Mouse (Mus musculus) lung, adult 2 months (tissue): ENCODE data around the gene Hnrnph1. TPM values are rescaled to one million over a fixed set of nuclear protein-coding genes. Genes with fewer than 3 reads are reported as not detected.

ENCODE experiments used
- DNase-seq: peaks from one replicate; pipeline ENCODE4 v3.0.0; 2022
- H3K4me1 ChIP-seq: fragments of 200-500 bp; 2 replicates; pipeline ENCODE4 v1.6.1; 2011; ENCODE audit warnings: low read length; ENCODE audit not compliant: control insufficient read depth, insufficient read depth
- H3K4me3 ChIP-seq: fragments of 200-500 bp; replicated peaks from 2 replicates; pipeline ENCODE3; 2011; ENCODE audit warnings: low read depth, mild to moderate bottlenecking, control low read depth, low read length; ENCODE audit errors: extremely low read depth
- CTCF ChIP-seq: fragments of 200-500 bp; IDR thresholded peaks from 2 replicates; pipeline ENCODE4 v1.5.1; 2011; ENCODE audit warnings: mild to moderate bottlenecking, low read length, control low read depth; ENCODE audit not compliant: insufficient read depth
- POLR2A ChIP-seq: fragments of 200-500 bp; IDR thresholded peaks from 2 replicates; pipeline ENCODE4 v1.6.1; 2011; ENCODE audit warnings: low read depth, mild to moderate bottlenecking, control low read depth, low read length, borderline replicate concordance; ENCODE audit errors: extremely low read depth
- WGBS: fragments of 180-500 bp; shearing (Covaris S2); methylation state at CpG from one replicate; pipeline ENCODE4 v1.1.7; 2018; 5-methylcytosine and 5-hydroxymethylcytosine counted together
- polyA plus RNA-seq: library from polyadenylated mRNA; depleted of rRNA; stranded (reverse); fragments of >200 nt; gene quantifications from 2 replicates; pipeline ENCODE4 v1.2.3, GENCODE M21; 2012

The Hnrnph1 gene
- polyA plus RNA-seq, 1 experiment = 94.9 TPM

GRCm38 (mm10) chr11:50397316-50397715, 20.5 kb downstream of the Hnrnph1 start:
- no peak for DNase-seq
- no peak overlapping the region for H3K4me3 ChIP-seq
- 80% methylated on average over 9 of the region's 9 CpGs for WGBS
- TF ChIP-seq POLR2A (no peak), CTCF (no peak)
- H3K4me1 ChIP-seq = no peaks in the 10 kb centered on the region

GRCm38 (mm10) chr11:50398803-50399202, 22.0 kb downstream of the Hnrnph1 start:
- TF ChIP-seq CTCF = no peak
- no peak for TF ChIP-seq POLR2A
- H3K4me1 ChIP-seq = no peaks in the 10 kb centered on the region; the same call in 1 of the 2 replicates
- WGBS = 87% methylated on average over 13 of the region's 13 CpGs

GRCm38 (mm10) chr11:50402481-50402880, 25.7 kb downstream of the Hnrnph1 start:
- Histone ChIP-seq H3K4me3 (no peak overlapping the region), H3K4me1 (no peaks in the 10 kb centered on the region; the same call in 1 of the 2 replicates)
- 95% methylated on average over 3 of the region's 3 CpGs for WGBS
- TF ChIP-seq POLR2A (no peak), CTCF (no peak)
- no peak for DNase-seq

More at GRCm38 (mm10) chr11:50398803-50399202, 22.0 kb downstream of the Hnrnph1 start:
- no peak for DNase-seq
- no peak overlapping the region for H3K4me3 ChIP-seq

GRCm38 (mm10) chr11:50403367-50404014, 26.7 kb downstream of the Hnrnph1 start:
- no peak for TF ChIP-seq CTCF
- no peak overlapping the region for H3K4me3 ChIP-seq
- 60% methylated on average over 10 of the region's 10 CpGs for WGBS
- no peak for DNase-seq
- H3K4me1 ChIP-seq = no peaks in the 10 kb centered on the region; the same call in 1 of the 2 replicates

GRCm38 (mm10) chr11:50407235-50407634, 30.4 kb downstream of the Hnrnph1 start:
- no peak for DNase-seq
- no peak overlapping the region for H3K4me3 ChIP-seq
- 56% methylated on average over 6 of the region's 6 CpGs for WGBS
- TF ChIP-seq POLR2A (no peak), CTCF (no peak)
- H3K4me1 ChIP-seq = no peaks in the 10 kb centered on the region; the same call in 1 of the 2 replicates

- no peak for TF ChIP-seq CTCF
- WGBS = 82% methylated on average over 6 of the region's 6 CpGs
- DNase-seq = no peak
- H3K4me3 ChIP-seq = no peak overlapping the region
- no peaks in the 10 kb centered on the region for H3K4me1 ChIP-seq
These were observed 38.9 kb downstream of the Hnrnph1 start for GRCm38 (mm10) chr11:50415563-50416241.

- 54% methylated on average over 2 of the region's 2 CpGs for WGBS
- DNase-seq = no peak
- TF ChIP-seq CTCF = no peak
- no peak for TF ChIP-seq POLR2A
- Histone ChIP-seq H3K4me3 (no peak overlapping the region), H3K4me1 (no peaks in the 10 kb centered on the region)
These were observed 41.1 kb downstream of the Hnrnph1 start for GRCm38 (mm10) chr11:50417856-50418255.

- no peaks in the 10 kb centered on the region for H3K4me1 ChIP-seq
- H3K4me3 ChIP-seq = no peak overlapping the region
- DNase-seq = no peak
- TF ChIP-seq CTCF = no peak
- no peak for TF ChIP-seq POLR2A
- WGBS = 64% methylated on average over 5 of the region's 5 CpGs
These were observed 44.7 kb downstream of the Hnrnph1 start for GRCm38 (mm10) chr11:50421461-50421860.

GRCm38 (mm10) chr11:50421934-50422780, 45.4 kb downstream of the Hnrnph1 start:
- TF ChIP-seq POLR2A (peak; percentile 42; the same call in 1 of the 2 replicates), CTCF (no peak)
- no peaks in the 10 kb centered on the region for H3K4me1 ChIP-seq
- 26% methylated on average over 22 of the region's 22 CpGs for WGBS
- peak; percentile 46 for DNase-seq
- H3K4me3 ChIP-seq = peak overlapping the region; percentile 4

GRCm38 (mm10) chr11:50426056-50426455, 49.3 kb downstream of the Hnrnph1 start:
- DNase-seq = no peak
- TF ChIP-seq CTCF = no peak
- no peak for TF ChIP-seq POLR2A
- H3K4me1 ChIP-seq = no peaks in the 10 kb centered on the region
- WGBS = 86% methylated on average over 4 of the region's 4 CpGs
- H3K4me3 ChIP-seq = no peak overlapping the region
